Mouse (Mus musculus) stomach, embryonic 15.5 days (tissue): Measurements from ENCODE around the gene Zkscan7. TPM values are rescaled to one million over a fixed set of nuclear protein-coding genes. Genes with fewer than 3 reads are reported as not detected.

ENCODE experiments used
- ATAC-seq: fragments of 200-750 bp; cut with Nextera tagmentation; 2 replicates; pipeline ENCODE4 v1.8.0; 2017; ENCODE audit warnings: low read depth, moderate number of reproducible peaks, moderate TSS enrichment; ENCODE audit not compliant: insufficient read depth, low FRiP score
- H3K27ac ChIP-seq: fragments of 300-500 bp; sonication (generic); 2 replicates; pipeline ENCODE4 v1.5.1; 2015; ENCODE audit warnings: mild to moderate bottlenecking, inconsistent platforms
- H3K27me3 ChIP-seq: fragments of 300-500 bp; sonication (generic); replicated peaks from 2 replicates; pipeline ENCODE4 v1.6.1; 2015; ENCODE audit warnings: inconsistent platforms
- H3K36me3 ChIP-seq: fragments of 300-500 bp; sonication (generic); 2 replicates; pipeline ENCODE4 v1.6.1; 2015; ENCODE audit warnings: inconsistent platforms
- H3K4me1 ChIP-seq: fragments of 300-500 bp; sonication (generic); 2 replicates; pipeline ENCODE4 v1.6.1; 2015; ENCODE audit warnings: inconsistent platforms
- H3K4me2 ChIP-seq: fragments of 300-500 bp; sonication (generic); 2 replicates; pipeline ENCODE4 v1.6.1; 2015; ENCODE audit warnings: mild to moderate bottlenecking, inconsistent platforms
- H3K4me3 ChIP-seq: fragments of 300-500 bp; sonication (generic); replicated peaks from 2 replicates; pipeline ENCODE4 v1.5.1; 2015; ENCODE audit warnings: inconsistent platforms
- H3K9ac ChIP-seq: fragments of 300-500 bp; sonication (generic); 2 replicates; pipeline ENCODE4 v1.6.1; 2015; ENCODE audit warnings: inconsistent platforms
- H3K9me3 ChIP-seq: fragments of 300-500 bp; sonication (generic); 2 replicates; pipeline ENCODE4 v1.6.1; 2016; ENCODE audit warnings: inconsistent platforms
- WGBS: fragments of 180-500 bp; shearing (Covaris S2); methylation state at CpG from one replicate; pipeline ENCODE4 v1.1.7; 2015; 5-methylcytosine and 5-hydroxymethylcytosine counted together
- polyA plus RNA-seq: library from polyadenylated mRNA; unstranded; fragments of >200 nt; fragmentation: Nextera tagmentation; extraction: Ambion mirVana; gene quantifications from 2 replicates; pipeline ENCODE4 v1.2.1, GENCODE M21; 2015

The Zkscan7 gene
- polyA plus RNA-seq, 1 experiment from 2014 or later, result 4.0 TPM

- H3K9ac ChIP-seq, result peak overlapping the region; percentile 32; the same call in 1 of the 2 replicates
- ATAC-seq, result peak; percentile 86
- WGBS, result 16% methylated on average over 32 of the region's 32 CpGs
- H3K27ac ChIP-seq, result no peak overlapping the region
- H3K27me3 ChIP-seq, result no peaks in the 10 kb centered on the region
- no peaks in the 10 kb centered on the region for H3K9me3 ChIP-seq
- H3K4me2 ChIP-seq, result peak overlapping the region; percentile 77
- peak overlapping the region; percentile 53 for H3K4me3 ChIP-seq
- no peaks in the 10 kb centered on the region for H3K36me3 ChIP-seq
- no peaks in the 10 kb centered on the region for H3K4me1 ChIP-seq
Measured at GRCm38 (mm10) chr9:122902717-122903535, 17.4 kb downstream of the Zkscan7 start.

- WGBS, result 27% methylated on average over 3 of the region's 3 CpGs
- Histone ChIP-seq H3K36me3 (peaks cover 24% of the 10 kb centered on the region), H3K4me2 (peak overlapping the region; percentile 71), H3K27ac (no peak overlapping the region), H3K9ac (no peak overlapping the region), H3K4me3 (peak overlapping the region; percentile 75), H3K27me3 (no peaks in the 10 kb centered on the region), H3K9me3 (no peaks in the 10 kb centered on the region), H3K4me1 (peaks cover 3% of the 10 kb centered on the region; the same call in 1 of the 2 replicates)
- no peak for ATAC-seq
Measured at GRCm38 (mm10) chr9:122922436-122922835, 37.0 kb downstream of the Zkscan7 start.

- peaks cover 27% of the 10 kb centered on the region for H3K36me3 ChIP-seq
- H3K9ac ChIP-seq, result peak within 1 kb of the TSS; percentile 80
- H3K4me1 ChIP-seq, result peaks cover 3% of the 10 kb centered on the region; the same call in 1 of the 2 replicates
- ATAC-seq, result peak; percentile 93
- peak within 1 kb of the TSS; percentile 75 for H3K4me3 ChIP-seq
- H3K27me3 ChIP-seq, result no peaks in the 10 kb centered on the region
- no peaks in the 10 kb centered on the region for H3K9me3 ChIP-seq
- H3K4me2 ChIP-seq, result peak within 1 kb of the TSS; percentile 71
- peak within 1 kb of the TSS; percentile 70 for H3K27ac ChIP-seq
- WGBS, result under 1% methylated on average over 43 of the region's 43 CpGs
Measured at GRCm38 (mm10) chr9:122922936-122923381, 37.5 kb downstream of the Zkscan7 start, which contains the start of gene Zfp105. Zfp105 (plus strand) TSS chr9:122923072.

- peaks cover 65% of the 10 kb centered on the region for H3K36me3 ChIP-seq
- 89% methylated on average over 3 of the region's 3 CpGs for WGBS
- no peak overlapping the region for H3K27ac ChIP-seq
- H3K4me1 ChIP-seq, result peaks cover under 1% of the 10 kb centered on the region; the same call in 1 of the 2 replicates
- H3K9ac ChIP-seq, result no peak overlapping the region
- no peaks in the 10 kb centered on the region for H3K9me3 ChIP-seq
- H3K27me3 ChIP-seq, result no peaks in the 10 kb centered on the region
- H3K4me3 ChIP-seq, result no peak overlapping the region
- H3K4me2 ChIP-seq, result no peak overlapping the region
- no peak for ATAC-seq
Measured at GRCm38 (mm10) chr9:122928915-122929314, 43.4 kb downstream of the Zkscan7 start.

Other genes starting within 250 kb of the Zkscan7 start
- gene Topaz1, start 138.3 kb upstream of the Zkscan7 start, polyA plus RNA-seq, result not detected in 2 replicates
- 5.4 and 6.2 TPM in 2 replicates for gene Tcaim, start 80.1 kb upstream of the Zkscan7 start, polyA plus RNA-seq
- 0.28 and 0.30 TPM in 2 replicates for gene Gm35549, start 41.6 kb upstream of the Zkscan7 start, polyA plus RNA-seq
- gene Zfp445, start 19.7 kb upstream of the Zkscan7 start, polyA plus RNA-seq, result 54.9 and 56.1 TPM in 2 replicates
- 15.0 and 15.1 TPM in 2 replicates for gene Zfp105, start 37.4 kb downstream of the Zkscan7 start, polyA plus RNA-seq
- 29.8 and 33.1 TPM in 2 replicates for gene 1110059G10Rik, start 65.3 kb downstream of the Zkscan7 start, polyA plus RNA-seq
- 51.7 and 53.9 TPM in 2 replicates for gene Kif15, start 65.4 kb downstream of the Zkscan7 start, polyA plus RNA-seq
- 20.6 and 21.2 TPM in 2 replicates for gene Tmem42, start 135.6 kb downstream of the Zkscan7 start, polyA plus RNA-seq
- gene Tgm4, start 149.0 kb downstream of the Zkscan7 start, polyA plus RNA-seq, result 0.53 and 0.57 TPM in 2 replicates
- 73.7 and 77.8 TPM in 2 replicates for gene Zdhhc3, start 227.5 kb downstream of the Zkscan7 start, polyA plus RNA-seq
- gene Exosc7, start 227.5 kb downstream of the Zkscan7 start, polyA plus RNA-seq, result 125 and 136 TPM in 2 replicates